Mouse (Mus musculus) forelimb bud, embryonic 11.5 days (tissue): ENCODE data around the gene Ankrd24.

Experiments used
- DNase-seq: peaks from one replicate; pipeline ENCODE4 v3.0.0-alpha.2; 2012; ENCODE audit warnings: low read depth, low spot score

Ankrd24 gene

GRCm38 (mm10) chr10:81628390-81628789, at the start of gene Ankrd24:
Gene Ankrd24 (plus strand): TSS chr10:81628540.
- DNase-seq: no peak

GRCm38 (mm10) chr10:81579967-81580366, 48.4 kb upstream of the Ankrd24 start:
- DNase-seq: no peak

GRCm38 (mm10) chr10:81580441-81581070, 47.8 kb upstream of the Ankrd24 start:
- DNase-seq: no peak

- no peak for DNase-seq
These were observed 45.0 kb upstream of the Ankrd24 start for GRCm38 (mm10) chr10:81583347-81583746.

GRCm38 (mm10) chr10:81588739-81589138, 39.6 kb upstream of the Ankrd24 start:
- no peak for DNase-seq

GRCm38 (mm10) chr10:81591846-81592245, 36.5 kb upstream of the Ankrd24 start:
- no peak for DNase-seq

- no peak for DNase-seq
These were observed 35.7 kb upstream of the Ankrd24 start for GRCm38 (mm10) chr10:81592631-81593030.

GRCm38 (mm10) chr10:81593223-81593622, 35.1 kb upstream of the Ankrd24 start:
- no peak for DNase-seq

- DNase-seq: no peak
These were observed 34.4 kb upstream of the Ankrd24 start for GRCm38 (mm10) chr10:81593935-81594334.

GRCm38 (mm10) chr10:81595599-81595998, 32.7 kb upstream of the Ankrd24 start:
- no peak for DNase-seq

GRCm38 (mm10) chr10:81596611-81597010, 31.7 kb upstream of the Ankrd24 start:
- no peak for DNase-seq

GRCm38 (mm10) chr10:81597137-81597950, 31.0 kb upstream of the Ankrd24 start:
- no peak for DNase-seq

GRCm38 (mm10) chr10:81598342-81598741, 30.0 kb upstream of the Ankrd24 start:
- DNase-seq: no peak

- DNase-seq: no peak
These were observed 29.5 kb upstream of the Ankrd24 start for GRCm38 (mm10) chr10:81598871-81599270.

- DNase-seq: no peak
These were observed 28.7 kb upstream of the Ankrd24 start for GRCm38 (mm10) chr10:81599630-81600029.

GRCm38 (mm10) chr10:81600096-81600495, 28.2 kb upstream of the Ankrd24 start:
- no peak for DNase-seq

GRCm38 (mm10) chr10:81600738-81601203, 27.6 kb upstream of the Ankrd24 start, which contains the start of gene Tle6:
Gene Tle6 (minus strand): TSS chr10:81601073.
- peak; percentile 99 for DNase-seq

GRCm38 (mm10) chr10:81601396-81601905, 26.9 kb upstream of the Ankrd24 start:
- DNase-seq: no peak

- DNase-seq: no peak
These were observed 25.6 kb upstream of the Ankrd24 start for GRCm38 (mm10) chr10:81602741-81603151.

- DNase-seq: no peak
These were observed 24.0 kb upstream of the Ankrd24 start for GRCm38 (mm10) chr10:81604019-81604967.

- peak; percentile 91 for DNase-seq
These were observed 23.2 kb upstream of the Ankrd24 start for GRCm38 (mm10) chr10:81604968-81605665.
